Mouse (Mus musculus): ENCODE data around the gene Zfp592.

The Zfp592 gene

DNA sequence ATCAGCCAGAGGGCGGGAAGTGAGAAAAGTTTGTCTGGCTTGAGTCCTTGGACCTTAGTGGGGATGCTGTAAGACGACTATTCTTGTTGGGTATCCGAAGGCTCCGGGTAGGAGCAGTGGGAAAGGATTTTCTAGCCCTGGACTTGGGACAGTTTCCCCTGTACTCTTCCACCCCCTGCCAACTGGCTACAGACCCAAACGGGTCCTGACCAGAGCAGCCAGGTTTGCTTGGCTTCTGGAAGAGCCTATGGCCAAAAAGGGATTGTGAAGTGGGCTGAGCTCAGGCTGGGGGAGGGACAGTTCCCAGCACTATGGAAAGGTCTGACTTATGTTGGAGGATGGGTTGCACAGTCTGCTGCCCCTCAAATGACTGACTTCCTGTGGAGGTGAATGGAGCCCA, 65.9 kb downstream of the Zfp592 start:
- DNase-seq: no peak

GRCm38 (mm10) chr7:81060908-81061307, 67.4 kb downstream of the Zfp592 start:
- peak; percentile 44 for DNase-seq

DNA sequence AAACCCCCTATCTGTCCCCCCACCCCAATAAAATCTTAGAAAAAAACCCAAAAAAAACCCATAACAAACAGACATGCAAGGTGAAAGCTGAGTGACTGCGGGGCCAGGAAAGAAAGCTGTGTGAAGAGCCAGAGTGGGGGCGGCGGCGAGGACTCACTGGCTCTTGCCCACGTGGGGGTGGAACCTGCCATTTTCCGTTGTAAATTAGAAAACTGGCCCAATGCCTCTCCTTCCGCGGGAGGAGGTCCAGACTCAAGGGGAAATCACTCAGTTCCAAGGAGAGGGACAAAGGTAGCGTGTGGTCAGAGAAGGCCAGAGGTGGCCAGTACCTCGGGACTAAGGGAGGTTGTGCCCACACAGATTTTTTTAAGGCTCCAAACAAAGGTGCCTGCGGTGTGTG, 68.5 kb downstream of the Zfp592 start:
- no peak for DNase-seq

DNA sequence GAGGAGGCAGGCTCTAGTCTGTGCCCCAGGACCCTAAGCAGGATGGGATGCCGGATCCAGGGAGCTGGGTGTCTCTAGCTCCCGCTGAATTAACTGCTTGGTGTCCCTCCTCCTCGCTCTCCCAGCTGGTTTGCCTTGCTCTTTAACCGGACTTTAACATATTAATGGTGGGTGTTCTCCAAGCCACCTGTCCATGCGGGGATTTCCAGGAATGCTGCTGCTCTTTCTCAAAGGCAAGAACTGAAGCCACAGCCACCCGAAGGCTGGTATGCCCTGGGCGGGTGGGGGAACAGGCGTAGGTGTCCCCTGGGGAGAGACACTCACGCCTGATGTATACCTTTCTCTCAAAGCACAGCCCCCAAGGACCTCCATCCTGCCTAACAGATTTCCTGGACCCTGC, 69.9 kb downstream of the Zfp592 start:
- no peak for DNase-seq

DNA sequence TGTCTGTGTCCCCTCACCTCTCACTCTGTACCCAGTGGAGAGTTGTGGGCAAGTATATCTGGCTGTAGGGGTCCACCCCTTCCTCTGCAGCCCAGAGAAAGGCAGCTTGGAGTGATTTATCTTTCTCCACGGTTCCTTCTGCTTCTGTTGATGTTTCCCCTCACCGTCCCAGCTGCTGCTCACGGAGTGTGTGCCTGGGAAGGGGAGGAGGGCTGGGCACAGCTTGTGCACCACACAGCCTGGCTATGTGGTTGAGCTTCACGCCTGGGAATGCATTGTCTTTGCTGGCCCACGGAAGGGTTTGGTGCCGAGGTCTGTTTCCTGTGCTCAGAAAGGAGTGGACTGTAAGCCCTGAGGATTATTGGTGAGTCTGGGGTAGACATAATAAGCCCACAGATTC, 73.2 kb downstream of the Zfp592 start:
- DNase-seq: no peak

- peak; percentile 75 for DNase-seq
These were observed 79.0 kb downstream of the Zfp592 start for GRCm38 (mm10) chr7:81072463-81072862.

DNA sequence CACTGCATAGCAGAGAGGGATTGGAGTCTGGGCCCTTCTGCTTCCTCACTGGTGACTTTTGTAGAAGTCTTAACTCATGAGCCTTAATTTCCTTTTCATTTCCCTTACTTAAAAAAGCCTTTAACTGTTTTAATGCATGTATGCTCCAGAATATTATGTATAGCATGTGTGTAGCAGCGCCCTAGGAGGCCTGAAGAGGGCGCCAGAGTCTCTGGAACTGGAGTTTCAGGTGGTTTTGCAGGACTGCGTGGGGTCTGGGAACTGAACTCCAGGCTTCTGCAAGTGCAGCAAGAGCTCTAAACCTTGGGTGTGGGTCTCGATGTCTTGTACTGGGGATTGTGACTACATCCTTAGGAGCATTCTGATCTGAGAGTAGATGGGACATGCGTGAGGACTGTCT, 79.8 kb downstream of the Zfp592 start:
- no peak for DNase-seq

- no peak for DNase-seq
These were observed 81.1 kb downstream of the Zfp592 start for GRCm38 (mm10) chr7:81074546-81074945.

GRCm38 (mm10) chr7:81075299-81075698, 81.8 kb downstream of the Zfp592 start:
- DNase-seq: no peak

- no peak for DNase-seq
These were observed 82.3 kb downstream of the Zfp592 start for GRCm38 (mm10) chr7:81075732-81076131.

GRCm38 (mm10) chr7:81077009-81077408, 83.5 kb downstream of the Zfp592 start:
- DNase-seq: no peak

DNA sequence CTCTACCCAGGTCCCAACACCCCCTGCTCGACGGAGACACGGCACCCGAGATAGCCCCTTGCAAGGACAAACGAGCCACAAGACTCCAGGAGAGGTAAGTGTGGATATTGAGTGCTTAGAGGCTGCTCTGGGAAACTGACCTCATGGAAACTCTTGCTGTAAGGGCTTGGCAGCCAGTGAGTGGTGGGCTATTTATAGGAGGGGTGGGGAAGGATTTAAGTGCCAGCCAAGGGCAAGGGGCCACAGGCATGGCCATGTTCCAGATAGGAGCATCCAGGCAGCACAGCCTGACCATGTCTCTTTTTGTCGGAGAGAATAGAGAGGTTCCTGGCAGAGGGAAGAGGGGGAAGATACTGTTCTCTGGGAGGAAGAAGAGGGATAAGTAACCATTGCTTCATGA, 85.3 kb downstream of the Zfp592 start:
- no peak for DNase-seq

DNA sequence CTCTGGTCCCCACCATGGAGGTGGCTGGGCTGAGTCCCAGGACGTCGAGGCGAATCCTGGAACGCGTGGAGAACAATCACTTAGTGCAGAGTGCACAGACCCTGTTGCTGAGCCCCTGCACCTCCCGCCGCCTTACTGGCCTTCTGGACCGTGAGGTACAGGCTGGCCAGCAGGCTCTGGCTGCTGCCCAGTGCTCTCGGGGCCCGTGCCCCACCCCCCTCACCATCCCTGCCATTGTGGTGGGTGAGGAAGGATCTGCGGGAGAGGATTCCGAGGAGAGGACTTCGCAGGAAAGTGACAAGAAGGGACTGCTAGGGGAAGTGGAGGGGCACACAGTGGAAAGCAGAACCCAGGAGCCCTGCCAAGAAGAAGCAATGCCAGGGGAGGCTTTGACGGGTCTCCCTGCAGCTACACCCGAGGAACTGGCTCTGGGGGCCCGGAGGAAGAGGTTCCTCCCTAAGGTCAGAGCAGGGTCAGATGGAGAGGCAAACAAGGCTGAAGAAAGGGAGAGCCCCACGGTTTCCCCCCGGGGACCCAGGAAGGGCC, 100.0 kb downstream of the Zfp592 start:
- DNase-seq: no peak

DNA sequence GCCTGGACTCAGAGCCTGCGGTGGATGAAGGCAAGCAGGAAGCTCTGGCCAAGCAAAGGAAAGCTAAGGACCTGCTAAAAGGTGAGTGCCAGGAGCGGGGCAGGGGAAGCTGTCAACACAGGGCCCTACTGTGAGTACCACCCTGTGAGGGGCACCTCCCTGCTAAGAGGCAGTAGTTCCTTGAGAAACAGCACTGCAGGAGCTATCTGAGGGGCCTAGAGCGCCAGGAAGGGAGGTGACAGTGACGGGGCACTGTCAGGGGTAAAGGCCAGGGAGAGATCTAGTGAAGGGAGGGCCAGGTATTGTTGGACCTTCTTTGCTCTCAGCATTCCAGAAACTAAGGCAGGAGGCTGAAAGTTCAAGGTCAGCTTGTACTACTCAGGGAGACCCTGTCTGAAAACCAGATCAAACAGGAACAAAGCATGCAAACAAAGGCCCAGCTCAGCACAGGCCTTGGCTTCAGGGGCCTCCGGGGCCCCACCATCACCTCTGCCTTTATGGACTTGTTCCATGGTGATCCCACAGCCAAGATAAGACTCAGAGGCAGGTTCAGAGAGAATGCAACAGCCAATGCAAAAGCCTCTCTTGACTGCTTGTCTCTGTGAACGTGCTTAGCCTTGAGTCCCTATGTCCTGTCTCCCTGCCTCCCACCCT, 100.8 kb downstream of the Zfp592 start:
- DNase-seq: no peak
